Mouse (Mus musculus) embryo, embryonic 10.5 days (tissue): ENCODE data around the gene Mip.
"Not testable (repeated sequence)": the region's sequence is repeated elsewhere in the genome, so short reads cannot be mapped to it uniquely, and the experiment has no call there.

Source experiments
- DNase-seq: peaks from one replicate; pipeline ENCODE4 v3.0.0-alpha.2; 2015; ENCODE audit warnings: low spot score

Mip gene

GRCm38 (mm10) chr10:128247020-128247732 lies 21.5 kb downstream of the Mip start:
- DNase-seq: peak; percentile 17

DNA sequence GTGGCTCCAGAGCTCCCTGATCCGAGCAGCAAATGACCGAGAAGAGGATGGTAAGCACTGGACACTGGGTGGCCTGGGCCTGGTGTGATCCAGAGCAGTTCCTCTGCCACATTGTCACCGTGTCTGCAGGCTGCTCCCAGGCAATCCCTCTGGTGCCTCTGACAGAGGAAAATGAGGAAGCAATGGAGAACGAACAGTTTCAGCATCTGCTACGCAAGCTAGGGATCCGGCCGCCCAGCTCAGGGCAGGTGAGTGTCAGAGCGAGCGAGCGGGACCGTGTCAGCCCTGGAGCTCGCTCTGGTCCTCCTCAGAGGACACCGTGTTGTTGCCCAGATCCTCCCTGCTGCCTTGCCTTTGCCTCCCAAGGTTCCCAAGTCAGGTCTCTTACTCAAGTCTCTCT lies 24.9 kb downstream of the Mip start:
- DNase-seq: no peak

DNA sequence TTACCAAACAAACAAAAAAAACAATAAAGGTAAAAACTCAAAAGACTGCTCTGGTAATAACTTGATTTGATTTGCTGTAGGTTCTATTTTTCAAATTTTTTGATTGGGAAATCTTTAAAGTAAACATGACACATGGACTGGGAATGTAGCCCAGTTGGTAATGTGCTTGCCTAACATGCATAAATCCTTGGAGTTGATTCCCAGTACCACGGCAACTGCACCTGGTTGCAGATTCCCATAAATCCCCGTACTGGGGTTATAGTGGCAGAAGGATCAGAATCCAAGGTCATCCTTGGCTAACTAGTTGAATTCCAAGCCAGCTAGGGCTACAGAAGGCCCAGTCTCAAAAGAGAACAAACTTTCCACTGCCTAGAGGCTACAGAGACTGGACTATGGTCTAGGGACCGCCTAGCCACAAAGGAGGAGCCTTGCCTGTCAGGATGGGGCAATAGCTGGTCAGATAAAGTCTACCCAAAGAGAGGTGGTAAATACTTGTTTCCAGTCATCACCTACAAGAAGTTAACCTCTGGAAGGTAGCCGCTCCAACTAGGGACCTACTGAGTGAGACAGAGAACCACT lies 28.1 kb downstream of the Mip start, which contains the start of gene Apon:
TSS of gene Apon (plus strand) at position 420 of the 579 bp plus-strand sequence.
- no peak for DNase-seq

GRCm38 (mm10) chr10:128255925-128256324 lies 30.3 kb downstream of the Mip start:
- DNase-seq: no peak

DNA sequence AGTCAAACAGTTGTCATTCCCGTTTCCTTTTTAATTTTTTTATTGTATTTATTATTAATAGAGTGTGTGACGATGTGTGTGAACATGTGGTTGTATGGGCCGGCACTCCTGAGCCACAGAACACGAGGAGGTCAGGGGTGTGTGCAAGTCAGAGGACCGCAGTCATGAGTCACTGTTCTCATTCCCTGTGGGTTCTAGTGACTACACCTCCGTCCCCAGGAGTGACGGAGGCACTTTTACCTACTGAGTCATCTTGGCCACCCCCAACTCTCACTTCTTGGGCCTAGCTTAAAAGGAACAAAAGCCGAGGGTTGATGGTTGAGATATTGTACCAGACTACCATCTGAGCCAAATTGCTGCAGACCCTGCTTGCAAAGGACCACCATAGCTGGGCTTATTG lies 30.7 kb downstream of the Mip start:
- DNase-seq: no peak

GRCm38 (mm10) chr10:128258953-128259352 lies 33.3 kb downstream of the Mip start:
- DNase-seq: no peak

GRCm38 (mm10) chr10:128259946-128260345 lies 34.3 kb downstream of the Mip start:
- no peak for DNase-seq

DNA sequence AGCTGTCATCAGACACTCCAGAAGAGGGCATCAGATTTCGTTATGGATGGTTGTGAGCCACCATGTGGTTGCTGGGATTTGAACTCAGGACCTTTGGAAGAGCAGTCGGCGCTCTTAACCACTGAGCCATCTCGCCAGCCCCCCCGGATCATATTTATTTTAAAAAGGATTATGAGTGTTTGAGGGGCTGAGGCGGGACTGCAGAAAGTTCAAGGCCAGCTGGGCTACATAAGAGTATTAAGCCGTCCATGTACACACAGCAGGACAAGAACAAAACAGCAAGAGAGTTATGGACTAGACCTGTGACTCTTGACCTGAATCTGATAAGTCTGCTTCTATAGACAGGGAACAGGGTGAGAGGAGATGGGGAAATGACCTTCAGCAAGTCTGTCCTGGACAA lies 34.7 kb downstream of the Mip start:
- DNase-seq: not testable (repeated sequence)

DNA sequence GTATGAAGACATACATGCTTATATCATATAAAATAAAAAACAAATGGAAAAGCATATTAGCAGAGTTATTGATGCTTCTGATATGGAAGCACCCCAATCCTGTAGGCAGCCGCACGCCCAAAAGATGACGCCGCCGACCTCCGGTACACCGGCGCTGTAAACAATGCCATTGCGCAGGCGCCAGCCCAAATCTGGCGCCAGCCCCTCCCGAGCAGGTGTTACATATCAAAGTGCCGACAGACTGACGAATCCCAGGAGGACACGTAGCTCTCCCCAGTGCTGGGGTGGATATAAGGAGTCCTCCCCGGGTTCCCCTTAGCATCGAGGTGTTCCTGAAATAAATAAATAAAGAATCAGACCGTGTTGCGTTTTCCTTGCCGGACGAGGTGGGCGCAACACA lies 36.7 kb downstream of the Mip start:
- no peak for DNase-seq

DNA sequence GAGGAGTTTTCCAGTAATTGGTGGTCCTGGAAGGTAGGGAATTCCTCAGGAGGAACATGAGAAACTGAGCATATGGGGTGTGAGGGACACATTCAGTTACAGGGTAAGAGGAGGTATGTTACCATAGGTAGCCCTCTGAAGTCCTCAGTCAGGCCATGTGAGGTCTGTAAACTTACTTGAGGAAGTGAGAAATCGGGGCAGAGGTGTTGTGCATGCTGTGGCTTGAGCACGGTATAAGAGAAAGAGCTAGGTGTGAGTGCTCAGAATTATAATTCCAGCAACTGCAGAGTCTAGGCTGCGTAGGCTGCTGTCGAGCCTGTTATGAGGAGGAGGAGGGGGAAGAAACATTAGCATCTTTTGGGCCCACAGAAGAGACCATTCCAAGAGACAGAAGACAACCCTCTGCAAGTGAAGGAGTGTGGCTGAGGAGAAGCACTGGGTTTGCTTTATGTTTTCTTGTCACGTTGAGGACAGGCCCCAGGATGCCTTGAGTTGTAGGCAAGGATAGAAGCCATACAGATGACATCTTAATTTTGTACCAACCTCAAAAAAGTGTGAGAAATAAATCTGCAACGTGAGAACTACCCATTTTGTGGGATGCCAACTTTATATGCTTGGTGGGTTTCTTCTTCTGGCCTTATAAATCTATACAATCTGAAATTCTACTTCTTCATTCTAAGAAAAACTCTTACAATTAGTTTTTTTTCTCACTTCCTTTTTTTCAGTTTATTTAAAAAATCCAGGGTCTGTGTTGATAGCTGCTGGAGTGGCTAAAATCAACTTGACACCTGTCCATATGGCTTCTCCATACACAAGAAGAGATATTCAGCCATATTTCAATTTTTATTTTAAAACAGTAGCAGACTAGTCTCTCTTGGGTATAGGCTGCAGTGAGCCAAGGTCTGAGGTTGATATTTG lies 38.0 kb downstream of the Mip start:
- no peak for DNase-seq

DNA sequence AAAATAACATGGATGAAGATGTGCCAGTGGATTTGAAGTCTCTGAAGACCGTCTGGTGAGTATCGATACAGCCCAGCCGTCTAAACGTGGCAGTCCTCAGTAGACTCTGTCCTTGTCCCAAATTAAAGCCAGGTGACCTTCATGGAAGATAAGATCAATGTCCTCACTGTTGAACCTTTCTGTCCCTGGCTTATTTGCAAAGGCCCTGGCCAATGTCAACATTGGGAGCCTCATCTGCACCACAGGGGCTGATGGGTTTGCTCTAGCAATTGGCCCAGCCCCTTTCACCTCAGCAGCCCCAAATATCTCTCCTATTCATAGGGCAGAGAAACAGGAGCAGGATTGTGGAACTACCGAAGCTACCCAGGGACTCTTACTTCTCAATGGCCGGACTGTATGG lies 42.7 kb downstream of the Mip start, which contains the start of gene Apof:
TSS of gene Apof (plus strand) at position 301 of the 400 bp plus-strand sequence.
- DNase-seq: no peak

GRCm38 (mm10) chr10:128269206-128269910 lies 43.7 kb downstream of the Mip start:
- DNase-seq: no peak

- peak; percentile 99 for DNase-seq
These were observed 44.7 kb downstream of the Mip start, which contains the start of gene Stat2 for GRCm38 (mm10) chr10:128270287-128270841. Gene Stat2, plus strand, starts transcription at chr10:128270559.

GRCm38 (mm10) chr10:128270866-128271265 lies 45.2 kb downstream of the Mip start:
- DNase-seq: no peak

- DNase-seq: no peak
These were observed 46.2 kb downstream of the Mip start for GRCm38 (mm10) chr10:128271883-128272282.

DNA sequence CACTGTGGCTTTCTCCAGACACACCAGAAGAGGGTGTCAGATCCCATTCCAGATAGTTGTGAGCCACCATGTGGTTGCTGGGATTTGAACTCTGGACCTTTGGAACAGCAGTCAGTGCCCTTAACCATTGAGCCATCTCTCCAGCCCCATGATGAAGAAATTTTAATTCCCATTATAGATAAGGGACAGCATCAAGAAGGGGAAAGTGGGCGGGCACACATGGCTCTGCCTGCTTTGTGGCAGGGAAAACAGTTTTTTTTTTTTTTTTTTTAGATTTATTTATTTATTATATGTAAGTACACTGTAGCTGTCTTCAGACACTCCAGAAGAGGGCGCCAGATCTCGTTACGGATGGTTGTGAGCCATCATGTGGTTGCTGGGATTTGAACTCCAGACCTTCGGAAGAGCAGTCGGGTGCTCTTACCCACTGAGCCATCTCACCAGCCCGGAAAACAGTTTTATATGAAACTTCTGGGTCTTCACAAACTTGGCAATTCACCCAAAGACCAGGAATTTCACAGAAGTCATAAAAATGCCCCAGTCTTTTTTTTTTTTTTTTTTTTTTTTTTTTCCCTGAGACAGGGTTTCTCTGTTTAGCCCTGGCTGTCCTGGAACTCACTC lies 47.3 kb downstream of the Mip start:
- not testable (repeated sequence) for DNase-seq

DNA sequence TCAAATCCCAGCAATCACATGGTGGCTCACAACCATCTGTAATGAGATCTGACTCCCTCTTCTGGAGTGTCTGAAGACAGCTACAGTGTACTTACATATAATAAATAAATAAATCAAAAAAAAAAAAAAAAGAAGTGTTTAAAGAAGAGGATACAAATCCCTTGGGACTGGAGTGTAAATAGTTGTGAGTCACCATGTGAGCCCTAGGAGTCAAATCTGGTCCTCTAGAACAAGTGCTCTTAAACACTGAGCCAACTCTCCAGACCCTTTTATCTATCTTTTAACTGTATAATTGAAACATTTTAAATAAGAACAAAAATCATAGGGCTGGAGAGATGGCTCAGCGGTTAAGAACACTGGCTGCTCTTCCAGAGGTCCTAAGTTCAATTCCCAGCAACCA lies 49.7 kb downstream of the Mip start:
- DNase-seq: not testable (repeated sequence)

- no peak for DNase-seq
These were observed 52.5 kb downstream of the Mip start for GRCm38 (mm10) chr10:128278158-128278557.

DNA sequence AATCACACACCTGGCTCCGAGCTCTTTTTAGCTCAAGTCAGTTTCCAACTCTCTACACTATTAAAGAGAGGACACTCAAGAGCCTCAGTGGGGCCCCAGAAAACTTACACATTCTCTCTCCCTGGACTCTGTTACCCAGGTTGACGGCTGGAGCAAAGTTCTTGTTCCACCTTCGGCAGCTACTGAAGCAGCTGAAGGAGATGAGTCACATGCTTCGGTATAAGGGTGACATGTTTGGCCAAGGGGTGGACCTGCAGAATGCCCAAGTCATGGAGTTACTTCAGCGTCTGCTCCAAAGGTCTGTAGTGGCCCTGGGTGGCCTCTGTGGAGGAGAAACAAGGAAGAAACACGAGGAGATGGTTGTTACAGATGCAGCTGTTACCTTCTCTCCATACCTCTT lies 55.3 kb downstream of the Mip start:
- no peak for DNase-seq
